Mouse (Mus musculus): ENCODE results near the gene Tedc1.

DNA sequence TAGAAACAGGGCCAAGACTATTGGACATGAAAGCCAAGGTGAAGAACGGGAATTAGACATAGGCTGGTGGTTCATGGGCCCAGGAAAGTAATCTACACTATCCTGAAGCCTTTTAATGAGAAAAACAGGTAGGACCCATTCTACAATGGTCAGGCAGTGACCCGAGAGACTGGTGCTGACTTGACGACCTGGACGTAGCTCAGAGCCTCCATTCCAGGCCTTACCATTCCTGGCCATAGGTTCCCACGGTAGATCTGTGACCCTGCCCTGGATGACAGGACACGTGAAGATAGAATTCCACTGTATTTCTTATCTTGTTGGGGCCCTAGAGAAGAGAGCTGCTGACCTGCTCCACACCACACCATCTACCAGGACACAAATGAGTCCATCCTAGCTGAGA is 17.9 kb upstream of the Tedc1 start:
- TF ChIP-seq POLR2A (IDR thresholded peaks at IDR 0.05; ENCODE audit: low read depth, low read length): no peak
- no peak for TF ChIP-seq CTCF (IDR thresholded peaks at IDR 0.05; ENCODE audit: extremely low read depth, insufficient read depth, insufficient read length, insufficient replicate concordance)

All from spleen, adult 2 months (tissue).